Mouse (Mus musculus): ENCODE data around the gene Ciapin1. TPM values are rescaled to one million over a fixed set of nuclear protein-coding genes. Genes with fewer than 3 reads are reported as not detected.

Ciapin1 gene
- polyA plus RNA-seq, 1 experiment, result 32.8 TPM

DNA sequence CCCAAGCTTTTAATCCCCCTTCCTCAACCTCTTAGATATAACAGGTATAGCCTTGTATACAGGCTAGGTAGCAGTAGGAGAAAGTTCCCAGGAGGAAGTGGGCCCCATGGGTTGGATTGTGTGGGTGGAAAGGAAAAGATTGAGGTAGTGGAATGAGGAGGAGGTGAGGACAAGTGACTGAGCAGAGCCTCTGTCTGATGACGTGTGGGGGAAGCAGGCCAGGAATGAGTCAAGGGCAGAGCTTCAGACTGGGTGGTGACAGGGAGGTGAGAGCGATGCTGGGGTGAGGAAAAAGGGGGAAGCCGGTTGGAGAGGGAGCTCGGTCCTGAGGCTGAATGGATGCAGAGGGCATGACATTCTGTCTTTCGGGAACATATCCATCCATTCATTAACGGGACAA lies 34.6 kb downstream of the Ciapin1 start:
- TF ChIP-seq POLR2A (IDR thresholded peaks at IDR 0.05; ENCODE audit: low read depth, low read length) (no peak), CTCF (IDR thresholded peaks at IDR 0.05; ENCODE audit: extremely low read depth, insufficient read depth, insufficient read length, insufficient replicate concordance) (no peak)
- H3K27me3 ChIP-seq (ENCODE audit: control insufficient read depth, insufficient read depth, low read length), result no peaks in the 10 kb centered on the region
- H3K4me1 ChIP-seq (ENCODE audit: control insufficient read depth, insufficient read depth, insufficient read length), result peaks cover 9% of the 10 kb centered on the region; the same call in 1 of the 2 replicates
- no peak overlapping the region for H3K4me3 ChIP-seq (ENCODE audit: extremely low read depth, insufficient read depth, insufficient read length)
- DNase-seq (ENCODE audit: low read depth in 1 of 2, low spot score in 2 of 2), result no peak
- no peaks in the 10 kb centered on the region for H3K36me3 ChIP-seq (ENCODE audit: control insufficient read depth, insufficient read depth, low read length)
- 78% methylated on average over 6 of the region's 6 CpGs for WGBS
- no peak overlapping the region for H3K27ac ChIP-seq (ENCODE audit: insufficient read depth, low read length)

DNA sequence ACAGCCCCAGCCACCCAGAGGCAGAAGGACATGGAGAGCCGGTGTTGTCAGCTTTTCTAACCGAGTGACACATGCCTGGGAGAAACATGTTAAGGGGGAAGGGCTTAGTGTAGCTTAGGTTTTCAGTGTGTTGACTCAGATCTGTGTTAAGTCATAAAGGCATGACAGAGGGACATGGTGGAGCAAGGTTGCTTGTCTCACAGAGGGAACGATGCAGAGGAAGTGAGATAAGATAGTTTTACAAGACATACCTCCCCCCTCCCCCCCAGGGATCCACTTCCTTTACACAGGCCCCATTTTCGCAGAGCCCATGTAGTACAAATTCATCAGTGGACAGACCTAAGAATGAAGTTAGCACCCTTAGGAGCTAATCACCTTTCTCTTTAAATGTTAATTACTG lies 35.8 kb downstream of the Ciapin1 start:
- TF ChIP-seq CTCF (IDR thresholded peaks at IDR 0.05; ENCODE audit: extremely low read depth, insufficient read depth, insufficient read length, insufficient replicate concordance), result no peak
- no peak for TF ChIP-seq POLR2A (IDR thresholded peaks at IDR 0.05; ENCODE audit: low read depth, low read length)
- H3K4me3 ChIP-seq (ENCODE audit: extremely low read depth, insufficient read depth, insufficient read length), result no peak overlapping the region
- no peaks in the 10 kb centered on the region for H3K27me3 ChIP-seq (ENCODE audit: control insufficient read depth, insufficient read depth, low read length)
- H3K27ac ChIP-seq (ENCODE audit: insufficient read depth, low read length), result no peak overlapping the region
- no peak for DNase-seq (ENCODE audit: low read depth in 1 of 2, low spot score in 2 of 2)
- WGBS, result 33% methylated on average over 4 of the region's 4 CpGs
- H3K36me3 ChIP-seq (ENCODE audit: control insufficient read depth, insufficient read depth, low read length), result no peaks in the 10 kb centered on the region
- H3K4me1 ChIP-seq (ENCODE audit: control insufficient read depth, insufficient read depth, insufficient read length), result peaks cover 9% of the 10 kb centered on the region; the same call in 1 of the 2 replicates

DNA sequence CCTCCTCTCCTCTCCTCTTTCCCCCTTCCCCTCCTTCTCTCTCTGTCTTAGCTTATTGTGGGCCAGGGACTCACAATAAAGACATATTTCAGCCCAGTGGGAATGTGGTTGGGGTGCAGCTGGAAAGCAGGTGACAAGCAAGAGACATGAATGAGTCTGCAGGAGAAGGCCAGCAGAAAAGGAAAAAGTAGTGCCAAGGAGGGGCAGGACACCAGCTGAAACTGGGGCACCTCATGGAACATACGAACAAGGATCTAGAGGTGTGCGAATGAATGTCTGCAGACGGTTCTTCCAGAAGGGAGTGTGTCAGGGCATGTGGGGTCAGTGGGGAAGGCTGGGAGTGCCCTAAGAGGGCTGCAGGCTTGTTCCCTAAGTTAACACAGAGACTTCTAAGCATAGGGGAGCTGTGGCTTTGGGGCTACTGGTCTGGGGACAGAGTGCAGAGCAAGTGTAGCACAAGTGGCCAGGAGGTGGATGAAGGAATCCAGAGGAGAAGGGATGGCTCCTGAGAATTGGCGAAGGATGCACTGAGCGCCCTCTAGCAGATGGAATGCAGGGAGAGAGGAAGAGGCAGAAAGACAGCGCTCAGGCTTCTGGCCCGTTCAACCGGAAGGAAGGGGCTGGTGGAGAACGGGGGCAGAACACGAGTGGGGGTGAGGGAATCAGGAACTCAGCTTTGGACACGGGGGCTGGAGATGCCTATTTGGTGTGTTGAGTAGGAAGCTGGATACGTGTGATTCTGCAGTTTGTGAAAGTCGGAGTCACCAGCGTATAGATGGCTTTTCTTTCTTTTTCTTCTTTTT lies 36.7 kb downstream of the Ciapin1 start:
- H3K27me3 ChIP-seq (ENCODE audit: control insufficient read depth, insufficient read depth, low read length), result no peaks in the 10 kb centered on the region
- H3K4me1 ChIP-seq (ENCODE audit: control insufficient read depth, insufficient read depth, insufficient read length), result peaks cover 9% of the 10 kb centered on the region; the same call in 1 of the 2 replicates
- H3K4me3 ChIP-seq (ENCODE audit: extremely low read depth, insufficient read depth, insufficient read length), result no peak overlapping the region
- H3K36me3 ChIP-seq (ENCODE audit: control insufficient read depth, insufficient read depth, low read length), result no peaks in the 10 kb centered on the region
- TF ChIP-seq POLR2A (IDR thresholded peaks at IDR 0.05; ENCODE audit: low read depth, low read length), result no peak
- no peak for TF ChIP-seq CTCF (IDR thresholded peaks at IDR 0.05; ENCODE audit: extremely low read depth, insufficient read depth, insufficient read length, insufficient replicate concordance)
- WGBS, result 27% methylated on average over 14 of the region's 14 CpGs
- DNase-seq (ENCODE audit: low read depth in 1 of 2, low spot score in 2 of 2), result no peak
- H3K27ac ChIP-seq (ENCODE audit: insufficient read depth, low read length), result no peak overlapping the region

DNA sequence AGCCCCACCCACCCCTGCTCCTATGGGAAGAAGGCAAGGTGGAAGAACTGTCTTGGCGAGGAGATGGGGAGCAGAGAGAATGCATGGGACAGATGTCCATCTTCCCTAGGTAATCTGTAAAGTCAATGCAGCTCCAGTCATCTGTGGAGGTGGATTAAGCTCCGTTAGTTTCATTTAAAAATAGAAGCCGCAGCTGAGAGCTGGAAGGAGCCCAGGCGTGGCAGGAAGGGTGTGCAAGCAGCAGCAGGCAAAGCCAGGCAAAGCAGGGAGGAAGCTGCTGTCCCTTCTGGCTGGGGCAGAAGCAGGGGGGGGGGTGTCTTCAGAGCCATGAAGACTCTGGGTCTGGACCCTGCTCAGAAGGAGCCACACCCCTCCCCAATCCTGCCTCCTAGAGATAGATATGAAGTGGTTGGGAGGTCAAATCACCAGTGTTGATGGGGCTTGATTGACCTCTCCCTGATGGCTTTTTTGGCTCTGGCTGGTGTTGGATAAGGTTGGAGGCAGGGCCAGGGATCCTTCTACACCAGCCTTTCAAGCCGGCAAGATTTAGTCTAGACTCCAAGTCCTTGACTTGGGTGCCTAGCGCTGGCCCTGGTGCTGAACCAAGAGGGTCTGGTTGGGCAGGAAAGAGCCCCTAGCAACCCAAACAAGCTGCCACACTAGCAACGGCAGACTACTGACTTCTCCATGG lies 37.7 kb downstream of the Ciapin1 start:
- Histone ChIP-seq H3K27me3 (ENCODE audit: control insufficient read depth, insufficient read depth, low read length) (no peaks in the 10 kb centered on the region), H3K27ac (ENCODE audit: insufficient read depth, low read length) (no peak overlapping the region), H3K36me3 (ENCODE audit: control insufficient read depth, insufficient read depth, low read length) (no peaks in the 10 kb centered on the region), H3K4me1 (ENCODE audit: control insufficient read depth, insufficient read depth, insufficient read length) (peaks cover 9% of the 10 kb centered on the region; the same call in 1 of the 2 replicates), H3K4me3 (ENCODE audit: extremely low read depth, insufficient read depth, insufficient read length) (no peak overlapping the region)
- no peak for DNase-seq (ENCODE audit: low read depth in 1 of 2, low spot score in 2 of 2)
- 29% methylated on average over 7 of the region's 7 CpGs for WGBS
- TF ChIP-seq CTCF (IDR thresholded peaks at IDR 0.05; ENCODE audit: extremely low read depth, insufficient read depth, insufficient read length, insufficient replicate concordance), result no peak
- TF ChIP-seq POLR2A (IDR thresholded peaks at IDR 0.05; ENCODE audit: low read depth, low read length), result no peak

DNA sequence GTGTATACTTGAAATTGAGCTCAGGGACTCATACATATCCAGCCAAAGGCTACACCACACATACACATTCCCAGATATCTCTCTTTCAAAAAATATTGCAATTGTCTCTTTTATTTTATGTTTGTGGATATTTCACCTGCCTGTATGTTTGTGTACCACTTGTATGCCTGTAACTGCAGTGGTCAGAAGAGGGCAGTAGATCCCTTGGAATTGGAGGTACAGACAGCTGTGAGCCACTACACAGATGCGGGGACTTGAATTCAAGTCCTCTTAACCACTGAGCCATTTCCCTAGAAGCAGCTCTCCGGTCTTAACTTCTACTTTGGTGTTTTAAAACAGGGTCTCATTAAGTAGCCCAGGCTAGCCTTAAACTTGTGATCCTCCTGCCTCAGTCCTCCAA lies 43.4 kb downstream of the Ciapin1 start:
- H3K27ac ChIP-seq (ENCODE audit: insufficient read depth, low read length), result no peak overlapping the region
- no peaks in the 10 kb centered on the region for H3K27me3 ChIP-seq (ENCODE audit: control insufficient read depth, insufficient read depth, low read length)
- H3K4me1 ChIP-seq (ENCODE audit: control insufficient read depth, insufficient read depth, insufficient read length), result no peaks in the 10 kb centered on the region
- DNase-seq (ENCODE audit: low read depth in 1 of 2, low spot score in 2 of 2), result no peak
- TF ChIP-seq POLR2A (IDR thresholded peaks at IDR 0.05; ENCODE audit: low read depth, low read length) (no peak), CTCF (IDR thresholded peaks at IDR 0.05; ENCODE audit: extremely low read depth, insufficient read depth, insufficient read length, insufficient replicate concordance) (no peak)
- no peaks in the 10 kb centered on the region for H3K36me3 ChIP-seq (ENCODE audit: control insufficient read depth, insufficient read depth, low read length)
- H3K4me3 ChIP-seq (ENCODE audit: extremely low read depth, insufficient read depth, insufficient read length), result no peak overlapping the region
- WGBS, result 87% methylated on average over 2 of the region's 2 CpGs

DNA sequence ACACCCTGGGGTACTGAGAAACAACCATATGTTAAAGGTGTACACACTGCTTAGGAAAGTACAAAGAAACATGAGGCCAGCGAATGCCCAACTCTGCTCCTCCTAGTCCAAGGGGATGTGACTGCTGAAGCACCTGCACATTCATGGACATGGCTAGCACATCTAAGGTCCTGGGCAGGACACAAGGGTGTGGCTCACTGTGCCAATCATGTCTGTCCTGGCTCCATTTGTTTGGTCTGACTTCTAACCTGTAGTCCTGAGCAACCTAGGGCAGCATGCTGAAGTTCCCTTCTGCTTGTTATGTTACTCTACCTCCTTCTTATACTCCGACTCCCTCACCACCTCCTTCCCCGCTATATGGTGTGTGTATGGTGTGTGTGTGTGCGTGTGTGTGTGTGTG lies 43.8 kb downstream of the Ciapin1 start:
- no peaks in the 10 kb centered on the region for H3K36me3 ChIP-seq (ENCODE audit: control insufficient read depth, insufficient read depth, low read length)
- whole genome bisulfite sequencing, result 89% methylated on average over 4 of the region's 4 CpGs
- no peak overlapping the region for H3K4me3 ChIP-seq (ENCODE audit: extremely low read depth, insufficient read depth, insufficient read length)
- H3K27me3 ChIP-seq (ENCODE audit: control insufficient read depth, insufficient read depth, low read length), result no peaks in the 10 kb centered on the region
- no peaks in the 10 kb centered on the region for H3K4me1 ChIP-seq (ENCODE audit: control insufficient read depth, insufficient read depth, insufficient read length)
- DNase-seq (ENCODE audit: low read depth in 1 of 2, low spot score in 2 of 2), result no peak
- no peak for TF ChIP-seq POLR2A (IDR thresholded peaks at IDR 0.05; ENCODE audit: low read depth, low read length)
- no peak for TF ChIP-seq CTCF (IDR thresholded peaks at IDR 0.05; ENCODE audit: extremely low read depth, insufficient read depth, insufficient read length, insufficient replicate concordance)
- no peak overlapping the region for H3K27ac ChIP-seq (ENCODE audit: insufficient read depth, low read length)
